In genomic region chr3:138740843-138741540, GRCm38 (mm10) we compare ENCODE assay signal across 10 mouse cellular contexts. TPM values are rescaled to one million over a fixed set of nuclear protein-coding genes. Genes with fewer than 3 reads are reported as not detected.
DNase-seq lines count a peak whose midpoint lies in the region; ATAC-seq and TF ChIP-seq lines count a peak whose summit lies in the region.
"Had no signal": no experiment of that assay in that cellular context is flagged by ENCODE, and none has a peak within 500 bp of the region (broad histone marks: within the 10 kb centered on the region; RNA-seq: fewer than 3 reads in every experiment).

No protein-coding gene starts in this region.

- intact Hi-C loops in gastrocnemius, postnatal 36 days (cut with DNase I), result loop anchor here (5.0 to 10.0 kb wide), 2 partner anchors 166 to 236 kb away; no protein-coding TSS in a partner anchor
- intact Hi-C loops in left cerebral cortex, postnatal 4 days (cut with DNase I), result loop anchor here (5.0 to 10.0 kb wide), 4 partner anchors 124 to 334 kb away; partner anchors contain the start of genes Metap1 and Rap1gds1

- WGBS in heart, embryonic 11.5 days (ENCODE audit: insufficient replicate concordance), result 58% methylated on average over 8 of the region's 8 CpGs
- 69% methylated on average over 8 of the region's 8 CpGs for WGBS in midbrain, embryonic 12.5 days

- H3K9me3 ChIP-seq in heart, embryonic 11.5 days (replicated peaks; ENCODE audit: control insufficient read depth, low read length), result no peaks in the 10 kb centered on the region
- H3K9me3 ChIP-seq in E14TG2a.4 (ENCODE audit: low read length), result peaks cover 17% of the 10 kb centered on the region
- no peaks in the 10 kb centered on the region for H3K9me3 ChIP-seq in midbrain, embryonic 12.5 days

- no peak for DNase-seq in heart, adult 18-20 months
- no peak for DNase-seq in adrenal gland, adult (ENCODE audit: inconsistent age in 2 of 2, low spot score in 1 of 2)
- DNase-seq in gastrocnemius, postnatal 36 days, result no peak
- no peak for DNase-seq in left cerebral cortex, postnatal 4 days

- no peak for ATAC-seq in heart, embryonic 11.5 days (replicated peaks; ENCODE audit: insufficient number of reproducible peaks, low FRiP score, low TSS enrichment)
- ATAC-seq in hematopoietic stem cell, adult 5-6 weeks (replicated peaks in 1 of 2; ENCODE audit: insufficient read depth in 1 of 2, low FRiP score in 2 of 2, low TSS enrichment in 1 of 2, low read depth in 1 of 2, poor library complexity in 2 of 2, severe bottlenecking in 2 of 2), result peak; percentile 39 to 40
- no peak for ATAC-seq in midbrain, embryonic 12.5 days (ENCODE audit: low FRiP score, low read depth)

- no peak overlapping the region for H3K9ac ChIP-seq in heart, embryonic 11.5 days (ENCODE audit: low read depth, low read length)
- H3K9ac ChIP-seq in midbrain, embryonic 12.5 days (replicated peaks), result 0 out of 2 replicates have a peak overlapping the region, but pooled peaks have one; percentile 89

- H3K36me3 ChIP-seq in heart, embryonic 11.5 days (ENCODE audit: control insufficient read depth, insufficient read depth, low read length), result no peaks in the 10 kb centered on the region
- no peaks in the 10 kb centered on the region for H3K36me3 ChIP-seq in E14TG2a.4 (ENCODE audit: insufficient read depth, low read length)
- H3K36me3 ChIP-seq in midbrain, embryonic 12.5 days, result no peaks in the 10 kb centered on the region

- peaks cover 12% of the 10 kb centered on the region for H3K4me1 ChIP-seq in heart, embryonic 11.5 days (ENCODE audit: control insufficient read depth, insufficient read depth, low read length)
- peaks cover 38% of the 10 kb centered on the region for H3K4me1 ChIP-seq in E14TG2a.4 (replicated peaks; ENCODE audit: low read depth, low read length)
- H3K4me1 ChIP-seq in midbrain, embryonic 12.5 days, result peaks cover 20% of the 10 kb centered on the region

- H3K27ac ChIP-seq in heart, embryonic 11.5 days (ENCODE audit: low read depth, low read length), result no peak overlapping the region
- H3K27ac ChIP-seq in midbrain, embryonic 12.5 days (replicated peaks), result peak overlapping the region; percentile 89; the same call in 1 of the 2 replicates
- H3K27ac ChIP-seq: macrophage had no signal

- TF ChIP-seq CTCF in E14TG2a.4 (conservative IDR thresholded peaks at IDR 0.05; ENCODE audit: low read length), result no peak

- peak overlapping the region; percentile 95 for H3K4me2 ChIP-seq in heart, embryonic 11.5 days
- peak overlapping the region; percentile 75 for H3K4me2 ChIP-seq in midbrain, embryonic 12.5 days (replicated peaks)

- peak overlapping the region; percentile 78; the same call in 1 of the 2 replicates for H3K4me3 ChIP-seq in heart, embryonic 11.5 days (ENCODE audit: low read depth, low read length)
- peak overlapping the region; percentile 89 for H3K4me3 ChIP-seq in E14TG2a.4 (replicated peaks; ENCODE audit: low read length)
- peak overlapping the region; percentile 87 for H3K4me3 ChIP-seq in midbrain, embryonic 12.5 days

- peaks cover 8% of the 10 kb centered on the region; the same call in 1 of the 2 replicates for H3K27me3 ChIP-seq in heart, embryonic 11.5 days (ENCODE audit: control insufficient read depth, insufficient read depth, low read length)
- peaks cover 31% of the 10 kb centered on the region for H3K27me3 ChIP-seq in E14TG2a.4 (ENCODE audit: insufficient read depth, low read length)
- peaks cover 16% of the 10 kb centered on the region for H3K27me3 ChIP-seq in midbrain, embryonic 12.5 days
- H3K27me3 ChIP-seq: Patski had no signal

RNA-seq across cellular contexts. Expression of gene Tspan5, which starts 1.0 kb away (rescaled TPM):
- 13.9 and 17.1 TPM in 2 replicates for polyA plus RNA-seq in heart, embryonic 11.5 days (2014; fragmentation: Nextera tagmentation; extraction: Ambion mirVana)
- total RNA-seq in heart, adult 18-20 months (2021), result 1 to 10 TPM; 6.4 to 6.9 TPM
- 32.5 and 34.0 TPM in 2 replicates for total RNA-seq in hematopoietic stem cell, adult 5-6 weeks (2017)
- polyA plus RNA-seq in midbrain, embryonic 12.5 days (2016; fragmentation: Nextera tagmentation; extraction: Ambion mirVana), result 55.3 and 65.9 TPM in 2 replicates
- total RNA-seq in gastrocnemius, postnatal 36 days (2021), result 1 to 10 TPM; 3.0 to 4.8 TPM
- total RNA-seq in left cerebral cortex, postnatal 4 days (2021), result 100 to 1,000 TPM; 191 to 200 TPM

Comparison
In these comparisons a context has a peak if more than half of its experiments do, and no peak if none do; other contexts are left out.
1. ATAC-seq: peak in hematopoietic stem cell, adult 5-6 weeks (2 of 2); none in heart, embryonic 11.5 days (single experiment) and midbrain, embryonic 12.5 days (single experiment).
2. Peak in every context shown above with its lines, with median percentiles within 50 percentile points of each other: H3K4me3 ChIP-seq.